Mouse (Mus musculus) kidney, adult 2 months (tissue): ENCODE data around the gene Zfp706.

Source experiments
- CTCF ChIP-seq: fragments of 200-500 bp; conservative IDR thresholded peaks from 2 replicates; pipeline ENCODE4 v1.5.1; 2011; ENCODE audit warnings: low read depth, mild to moderate bottlenecking, control low read depth, low read length, moderate library complexity, mixed read lengths; ENCODE audit not compliant: insufficient read depth, insufficient read length
- POLR2A ChIP-seq: fragments of 200-500 bp; IDR thresholded peaks from one replicate; pipeline ENCODE4 v1.6.1; 2011; ENCODE audit warnings: low read depth, low read length, control low read depth

DNA sequence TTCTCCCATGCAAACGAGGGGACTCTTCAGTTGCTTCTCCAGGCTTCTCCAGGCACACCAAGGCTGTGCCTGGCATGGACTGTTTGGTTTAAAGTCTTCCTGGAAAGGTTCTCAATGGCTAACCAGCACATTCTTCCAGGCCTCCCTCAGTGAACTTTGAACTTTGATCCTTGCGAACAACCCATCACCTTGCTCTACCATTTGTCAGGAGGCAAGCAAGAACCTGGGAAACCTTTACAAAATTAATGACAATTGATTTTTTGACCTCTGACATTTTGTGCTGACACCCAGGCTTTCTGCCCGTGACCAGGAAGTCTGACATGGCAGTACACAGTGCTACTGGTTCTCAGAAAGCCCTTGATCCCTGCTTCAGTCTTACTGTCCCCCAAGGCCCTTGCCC is 24.1 kb downstream of the Zfp706 start:
- TF ChIP-seq POLR2A (no peak), CTCF (no peak)
